Mouse (Mus musculus) heart, postnatal 0 days (tissue): ENCODE data around the gene Ccl27a. TPM values are rescaled to one million over a fixed set of nuclear protein-coding genes. Genes with fewer than 3 reads are reported as not detected.
A peak's percentile ranks its signal among the peaks of the same experiment; 100 is the strongest.

ENCODE experiments used
- ATAC-seq: fragments of 200-750 bp; cut with Nextera tagmentation; 2 replicates; pipeline ENCODE4 v1.8.0; 2017; ENCODE audit warnings: low read depth, moderate number of reproducible peaks, moderate library complexity; ENCODE audit not compliant: insufficient read depth
- DNase-seq: peaks from one replicate; pipeline ENCODE4 v3.0.0-alpha.2; 2016; ENCODE audit warnings: low spot score
- H3K27ac ChIP-seq: fragments of 300-500 bp; sonication (generic); 2 replicates; pipeline ENCODE4 v1.5.1; 2014; ENCODE audit warnings: low read depth, mild to moderate bottlenecking
- H3K27me3 ChIP-seq: fragments of 300-500 bp; sonication (generic); 2 replicates; pipeline ENCODE4 v1.6.1; 2014; ENCODE audit warnings: low read length, mixed read lengths; ENCODE audit not compliant: control insufficient read depth, insufficient read depth
- H3K36me3 ChIP-seq: fragments of 300-500 bp; sonication (generic); replicated peaks from 2 replicates; pipeline ENCODE4 v1.6.1; 2014; ENCODE audit warnings: low read length, mixed read lengths; ENCODE audit not compliant: control insufficient read depth, insufficient read depth
- H3K4me1 ChIP-seq: fragments of 300-500 bp; sonication (generic); 2 replicates; pipeline ENCODE4 v1.6.1; 2014; ENCODE audit warnings: antibody characterized with exemption; ENCODE audit not compliant: control insufficient read depth, insufficient read depth
- H3K4me2 ChIP-seq: fragments of 300-500 bp; sonication (generic); 2 replicates; pipeline ENCODE4 v1.6.1; 2014; ENCODE audit warnings: low read depth, mild to moderate bottlenecking, low read length, moderate library complexity
- H3K4me3 ChIP-seq: fragments of 300-500 bp; sonication (generic); 2 replicates; pipeline ENCODE4 v1.5.1; 2014; ENCODE audit warnings: low read depth, low read length
- H3K9ac ChIP-seq: fragments of 300-500 bp; sonication (generic); replicated peaks from 2 replicates; pipeline ENCODE4 v1.6.1; 2014; ENCODE audit warnings: low read depth, low read length, mixed read lengths
- H3K9me3 ChIP-seq: fragments of 300-500 bp; sonication (generic); replicated peaks from 2 replicates; pipeline ENCODE4 v1.6.1; 2016; ENCODE audit warnings: low read length; ENCODE audit not compliant: control insufficient read depth
- CTCF ChIP-seq: IDR thresholded peaks from 2 replicates; pipeline ENCODE4 v1.5.1; 2016; ENCODE audit warnings: antibody characterized with exemption, control low read depth, low read depth
- EP300 ChIP-seq: IDR thresholded peaks from 2 replicates; pipeline ENCODE4 v1.6.1; 2016; ENCODE audit warnings: antibody characterized with exemption, low read depth
- whole genome bisulfite sequencing: fragments of 180-500 bp; shearing (Covaris S2); extraction: QIAGEN DNeasy Blood & Tissue Kit; methylation state at CpG from one replicate; pipeline ENCODE4 v1.1.7; 2014; 5-methylcytosine and 5-hydroxymethylcytosine counted together
- polyA plus RNA-seq: library from polyadenylated mRNA; unstranded; fragments of >200 nt; fragmentation: Nextera tagmentation; extraction: Ambion mirVana; gene quantifications from 2 replicates; pipeline ENCODE4 v1.2.1, GENCODE M21; 2015
- total RNA-seq: library from RNA; depleted of rRNA; stranded (reverse); fragments of >200 nt; gene quantifications from 2 replicates; pipeline ENCODE4 v1.2.3, GENCODE M21; 2014; ENCODE audit warnings: low replicate concordance; rRNA removed

The Ccl27a gene
- total and polyA plus RNA-seq, 2 experiments from 2014 or later: 49.4 to 73.7 TPM

GRCm38 (mm10) chr4:41738256-41738603 is 35.8 kb downstream of the Ccl27a start:
- no peak for DNase-seq
- ATAC-seq: no peak
- 0 out of 2 replicates have a peak, but pooled peaks cover 3% of the 10 kb centered on the region for H3K27me3 ChIP-seq
- H3K4me3 ChIP-seq: no peak overlapping the region
- H3K4me2 ChIP-seq: no peak overlapping the region
- H3K27ac ChIP-seq: no peak overlapping the region
- H3K4me1 ChIP-seq: peaks cover 14% of the 10 kb centered on the region
- WGBS: 82% methylated on average over 1 of the region's 1 CpGs
- TF ChIP-seq EP300 (no peak), CTCF (no peak)
- peaks cover 10% of the 10 kb centered on the region; the same call in 1 of the 2 replicates for H3K36me3 ChIP-seq
- H3K9ac ChIP-seq: no peak overlapping the region
- H3K9me3 ChIP-seq: no peaks in the 10 kb centered on the region

DNA sequence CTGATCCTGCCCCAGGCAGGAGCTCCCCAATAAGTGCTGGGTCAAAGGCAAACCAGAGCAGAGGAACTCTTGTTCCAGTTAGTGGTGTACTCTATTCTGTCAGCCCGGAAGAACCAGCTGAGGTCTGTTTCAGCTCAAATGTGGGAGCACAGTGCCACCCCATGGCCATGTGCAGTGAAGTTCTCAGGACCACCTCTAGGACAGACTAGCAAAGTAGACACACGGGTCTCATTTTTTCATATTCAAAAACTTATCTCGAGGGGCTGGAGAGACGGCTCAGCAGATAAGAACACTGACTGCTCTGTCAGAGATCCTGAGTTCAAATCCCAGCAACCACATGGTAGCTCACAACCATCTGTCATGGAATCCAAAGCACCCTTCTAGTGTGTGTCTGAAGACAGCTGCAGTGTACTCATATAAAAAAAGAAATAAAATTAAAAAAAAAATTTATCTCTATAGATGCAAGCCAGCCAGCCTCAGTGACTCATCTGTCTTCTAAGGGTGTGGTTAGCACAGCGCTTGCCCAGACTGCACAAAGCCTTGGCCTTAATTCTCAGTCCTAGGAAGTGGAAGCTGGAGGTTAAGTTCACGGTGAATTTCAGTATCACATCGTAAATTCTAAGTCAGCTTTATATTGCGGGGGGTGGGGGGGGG is 36.3 kb downstream of the Ccl27a start:
- 35% methylated on average over 8 of the region's 8 CpGs for WGBS
- no peaks in the 10 kb centered on the region for H3K9me3 ChIP-seq
- H3K4me3 ChIP-seq: no peak overlapping the region
- ATAC-seq (peak; percentile 59), DNase-seq (peak; percentile 67)
- TF ChIP-seq CTCF (peak; percentile 83), EP300 (no peak)
- peaks cover 14% of the 10 kb centered on the region for H3K4me1 ChIP-seq
- H3K27me3 ChIP-seq: 0 out of 2 replicates have a peak, but pooled peaks cover 8% of the 10 kb centered on the region
- H3K27ac ChIP-seq: no peak overlapping the region
- H3K4me2 ChIP-seq: no peak overlapping the region
- no peak overlapping the region for H3K9ac ChIP-seq
- H3K36me3 ChIP-seq: peaks cover 10% of the 10 kb centered on the region; the same call in 1 of the 2 replicates

DNA sequence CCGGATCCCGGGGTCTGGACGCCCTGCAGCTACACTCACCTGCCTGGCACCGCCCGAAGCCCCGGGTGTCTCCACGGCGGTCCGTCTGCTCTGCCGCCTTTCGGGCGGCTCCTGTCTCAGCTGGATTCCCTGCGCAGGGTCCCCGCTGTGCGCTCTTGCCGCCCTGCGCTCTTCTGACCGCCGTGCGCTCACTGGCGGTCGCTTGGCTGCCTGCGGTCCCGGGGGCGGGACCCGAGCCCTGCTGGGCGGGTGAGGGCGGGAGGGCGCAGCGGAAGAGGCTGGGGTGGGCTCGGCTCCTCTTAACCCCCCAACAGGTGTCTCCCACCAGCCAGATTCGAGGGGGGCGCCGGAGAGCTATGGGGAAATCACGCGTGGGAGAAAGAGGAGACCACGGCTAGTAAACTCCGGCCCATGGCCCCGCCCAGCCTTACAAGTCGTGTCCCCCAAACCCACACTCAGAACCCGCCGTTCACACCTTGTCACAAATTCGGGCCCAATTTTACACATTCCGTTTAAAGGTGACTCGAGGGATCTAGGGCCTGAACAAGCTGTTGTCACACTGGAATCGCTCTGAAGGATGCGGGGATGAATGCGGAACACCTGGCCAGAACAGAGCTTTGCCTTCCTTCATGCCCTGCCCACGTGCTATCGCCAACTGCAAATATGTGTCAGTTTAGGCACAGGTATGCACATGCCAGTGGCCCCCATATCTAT is 42.8 kb downstream of the Ccl27a start, which contains the start of gene Arid3c:
Arid3c (minus strand) TSS at position 91 of the 714 bp plus-strand sequence.
- H3K36me3 ChIP-seq: no peaks in the 10 kb centered on the region
- 2% methylated on average over 44 of the region's 50 CpGs for WGBS
- peak within 1 kb of the TSS; percentile 46 for H3K4me3 ChIP-seq
- H3K27me3 ChIP-seq: peaks cover 68% of the 10 kb centered on the region
- DNase-seq: no peak
- ATAC-seq: peak; percentile 52; the same call in 1 of the 2 replicates
- no peak within 1 kb of the TSS for H3K9ac ChIP-seq
- 0 out of 2 replicates have a peak, but pooled peaks cover 8% of the 10 kb centered on the region for H3K4me1 ChIP-seq
- H3K4me2 ChIP-seq: peak within 1 kb of the TSS; percentile 62
- no peaks in the 10 kb centered on the region for H3K9me3 ChIP-seq
- H3K27ac ChIP-seq: no peak within 1 kb of the TSS
- TF ChIP-seq CTCF (no peak), EP300 (no peak)

- ATAC-seq (no peak), DNase-seq (no peak)
- H3K36me3 ChIP-seq: no peaks in the 10 kb centered on the region
- peaks cover 17% of the 10 kb centered on the region for H3K4me1 ChIP-seq
- H3K27me3 ChIP-seq: peaks cover 80% of the 10 kb centered on the region
- WGBS: 19% methylated on average over 20 of the region's 20 CpGs
- H3K4me3 ChIP-seq: no peak overlapping the region
- no peak for TF ChIP-seq CTCF
- no peak for TF ChIP-seq EP300
- H3K9ac ChIP-seq: no peak overlapping the region
- H3K4me2 ChIP-seq: no peak overlapping the region
- H3K27ac ChIP-seq: no peak overlapping the region
- no peaks in the 10 kb centered on the region for H3K9me3 ChIP-seq
Observed at GRCm38 (mm10) chr4:41726826-41727621, 47.0 kb downstream of the Ccl27a start.

- no peaks in the 10 kb centered on the region for H3K9me3 ChIP-seq
- H3K4me3 ChIP-seq: peak within 1 kb of the TSS; percentile 96
- H3K27me3 ChIP-seq: peaks cover 44% of the 10 kb centered on the region
- DNase-seq: peak; percentile 99
- H3K4me1 ChIP-seq: peaks cover 10% of the 10 kb centered on the region
- peak; percentile 98 for ATAC-seq
- WGBS: under 1% methylated on average over 27 of the region's 27 CpGs
- peak within 1 kb of the TSS; percentile 89 for H3K9ac ChIP-seq
- peaks cover 20% of the 10 kb centered on the region for H3K36me3 ChIP-seq
- no peak for TF ChIP-seq CTCF
- no peak for TF ChIP-seq EP300
- no peak within 1 kb of the TSS for H3K27ac ChIP-seq
- H3K4me2 ChIP-seq: peak within 1 kb of the TSS; percentile 87
Observed at GRCm38 (mm10) chr4:41722918-41723351, 51.1 kb downstream of the Ccl27a start, which contains the start of gene Dctn3. TSS of gene Dctn3 (minus strand) at chr4:41723170.

Other genes with a start within 250 kb of the Ccl27a start
- gene Fam219a, start 204.7 kb downstream of the Ccl27a start, total RNA-seq: 4.0 and 10.7 TPM in 2 replicates
- gene Fam219a, start 204.7 kb downstream of the Ccl27a start, polyA plus RNA-seq: 2.3 and 3.1 TPM in 2 replicates
- 2.2 and 12.9 TPM in 2 replicates for gene Dnaic1, start 204.5 kb downstream of the Ccl27a start, total RNA-seq
- gene Dnaic1, start 204.5 kb downstream of the Ccl27a start, polyA plus RNA-seq: 1.8 and 2.1 TPM in 2 replicates
- gene Enho, start 133.9 kb downstream of the Ccl27a start, total RNA-seq: 5.8 and 12.7 TPM in 2 replicates
- gene Enho, start 133.9 kb downstream of the Ccl27a start, polyA plus RNA-seq: 4.0 and 4.3 TPM in 2 replicates
- gene Cntfr, start 77.2 kb downstream of the Ccl27a start, total RNA-seq: 0.31 TPM in 1 of 2 replicates, not detected in the other
- gene Cntfr, start 77.2 kb downstream of the Ccl27a start, polyA plus RNA-seq: 0.38 and 0.41 TPM in 2 replicates
- gene Il11ra1, start 74.3 kb downstream of the Ccl27a start, total RNA-seq: 77.1 and 110 TPM in 2 replicates
- 104 and 116 TPM in 2 replicates for gene Il11ra1, start 74.3 kb downstream of the Ccl27a start, polyA plus RNA-seq
- 49.6 and 49.8 TPM in 2 replicates for gene Rpp25l, start 60.7 kb downstream of the Ccl27a start, total RNA-seq
- gene Rpp25l, start 60.7 kb downstream of the Ccl27a start, polyA plus RNA-seq: 38.9 and 40.2 TPM in 2 replicates
- gene Dctn3, start 51.1 kb downstream of the Ccl27a start, total RNA-seq: 81.6 and 121 TPM in 2 replicates
- 161 and 165 TPM in 2 replicates for gene Dctn3, start 51.1 kb downstream of the Ccl27a start, polyA plus RNA-seq
- not detected in 2 replicates for gene Arid3c, start 43.1 kb downstream of the Ccl27a start, total RNA-seq
- not detected in 2 replicates for gene Arid3c, start 43.1 kb downstream of the Ccl27a start, polyA plus RNA-seq
- 95.0 and 96.8 TPM in 2 replicates for gene Galt, start 19.0 kb downstream of the Ccl27a start, total RNA-seq
- 69.8 and 70.9 TPM in 2 replicates for gene Galt, start 19.0 kb downstream of the Ccl27a start, polyA plus RNA-seq
- 40.9 and 57.4 TPM in 2 replicates for gene Sigmar1, start 18.1 kb downstream of the Ccl27a start, total RNA-seq
- gene Sigmar1, start 18.1 kb downstream of the Ccl27a start, polyA plus RNA-seq: 33.4 and 37.1 TPM in 2 replicates
- gene Gm21541, start 129.4 kb upstream of the Ccl27a start, total RNA-seq: not detected in 2 replicates
- not detected in 2 replicates for gene Gm21541, start 129.4 kb upstream of the Ccl27a start, polyA plus RNA-seq
- 0.89 TPM in 1 of 2 replicates, not detected in the other for gene Gm20878, start 167.3 kb upstream of the Ccl27a start, total RNA-seq
- 0.92 and 1.1 TPM in 2 replicates for gene Gm20878, start 167.3 kb upstream of the Ccl27a start, polyA plus RNA-seq
- not detected in 2 replicates for gene Fam205a4, start 191.8 kb upstream of the Ccl27a start, total RNA-seq
- gene Fam205a4, start 191.8 kb upstream of the Ccl27a start, polyA plus RNA-seq: 0.03 TPM in 1 of 2 replicates, not detected in the other